Mouse (Mus musculus) NIH3T3 (cell line): ENCODE measurements around the gene Sod1.
A peak's percentile ranks its signal among the peaks of the same experiment; 100 is the strongest.

Source experiments
- DNase-seq: peaks from one replicate; pipeline ENCODE4 v3.0.0-alpha.2; 2012; ENCODE audit warnings: low read depth

Sod1 gene

DNA sequence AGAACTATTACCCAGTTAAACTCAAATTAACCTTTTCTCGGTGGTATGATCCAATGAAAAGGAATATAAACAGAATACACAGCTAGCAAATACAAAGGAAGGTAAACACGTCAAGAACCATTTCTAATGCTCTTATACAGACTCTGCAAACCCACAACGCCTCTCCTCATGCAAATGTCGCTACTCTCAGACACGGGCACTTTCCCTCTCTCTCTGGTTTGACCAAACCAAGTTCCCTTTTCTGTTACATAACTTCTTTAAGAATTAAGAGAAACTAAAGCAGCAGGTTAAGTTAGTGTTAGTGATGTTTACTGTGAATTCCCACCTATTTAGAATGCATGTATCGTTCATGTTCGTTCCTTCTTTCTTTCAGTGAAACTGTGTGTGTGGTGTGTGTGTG is 38.4 kb downstream of the Sod1 start:
- DNase-seq = no peak

GRCm38 (mm10) chr16:90259623-90260022 is 39.1 kb downstream of the Sod1 start:
- no peak for DNase-seq

GRCm38 (mm10) chr16:90260097-90260496 is 39.5 kb downstream of the Sod1 start:
- DNase-seq = no peak

- no peak for DNase-seq
Observed at GRCm38 (mm10) chr16:90261791-90262190, 41.2 kb downstream of the Sod1 start.

- no peak for DNase-seq
Observed at GRCm38 (mm10) chr16:90264021-90264420, 43.5 kb downstream of the Sod1 start.

DNA sequence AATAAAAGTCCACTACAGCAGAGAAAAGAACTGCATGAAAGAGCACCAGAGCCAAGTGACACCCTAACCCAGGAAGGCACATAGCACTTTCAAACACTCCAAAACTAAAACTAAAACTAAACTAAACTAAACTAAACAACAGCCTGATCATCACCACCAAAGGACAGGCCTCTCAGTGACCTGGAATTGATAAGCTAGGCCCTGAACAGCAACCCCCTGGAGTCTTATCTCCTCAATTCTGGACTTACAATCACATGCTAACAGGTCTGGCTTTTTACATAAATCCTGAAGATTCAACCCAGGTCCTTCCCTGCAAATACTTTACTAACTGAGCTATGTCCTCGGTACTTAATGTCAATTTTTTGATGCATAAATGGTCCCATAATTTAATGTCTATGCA is 44.6 kb downstream of the Sod1 start:
- no peak for DNase-seq

DNA sequence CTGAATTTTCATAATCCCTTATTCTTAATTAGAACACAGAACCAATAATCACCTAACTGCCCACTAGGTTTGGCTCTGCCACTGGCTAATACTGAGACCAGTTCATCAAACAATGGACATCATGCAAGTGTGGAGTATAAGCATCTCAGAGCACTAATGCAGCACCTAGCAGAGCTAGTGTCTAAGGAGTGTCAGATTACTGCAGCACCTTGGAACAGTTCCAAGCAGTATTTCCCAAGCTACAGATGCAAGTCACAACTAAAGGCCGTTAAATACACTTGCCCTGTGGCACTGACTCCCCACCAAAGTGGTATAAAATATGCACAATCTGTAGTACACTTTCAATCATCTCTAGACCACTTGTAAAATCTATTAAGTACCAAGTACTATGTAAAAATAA is 46.0 kb downstream of the Sod1 start:
- DNase-seq = peak; percentile 65

DNA sequence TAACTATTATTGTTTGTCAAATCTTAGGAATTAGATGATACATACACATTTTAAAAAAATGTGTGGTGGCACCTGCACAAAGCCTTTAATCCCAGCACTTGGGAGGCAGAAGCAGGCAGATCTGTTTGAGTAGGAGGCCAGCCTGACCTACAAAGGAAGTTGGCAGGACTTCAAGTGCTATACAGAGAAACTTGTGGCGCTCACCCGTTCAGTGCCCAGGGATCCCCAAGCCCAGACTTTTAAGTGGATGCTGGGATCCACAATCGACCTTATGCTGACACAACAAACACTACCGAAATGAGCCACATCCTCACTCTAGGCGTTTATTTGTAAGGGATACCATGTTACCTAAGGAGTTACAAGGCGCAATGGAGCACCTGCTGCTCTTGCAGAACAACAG is 55.0 kb downstream of the Sod1 start:
- no peak for DNase-seq
